Mouse (Mus musculus) cerebellum, postnatal 14 days (tissue): ENCODE results near the gene Wdr90.

Experiments
- DNase-seq, 2 experiments: peaks; one replicate each; pipeline ENCODE4 v3.0.0; 2021; ENCODE audit warnings: mixed read lengths in 2 of 2

The Wdr90 gene

GRCm38 (mm10) chr17:25843636-25844395 is 17.5 kb downstream of the Wdr90 start:
- DNase-seq: peak in 1 of 2 experiments; percentile 60

- no peak for DNase-seq
Measured at GRCm38 (mm10) chr17:25843122-25843521, 18.2 kb downstream of the Wdr90 start.

GRCm38 (mm10) chr17:25842509-25842908 is 18.8 kb downstream of the Wdr90 start:
- no peak for DNase-seq

GRCm38 (mm10) chr17:25841117-25841880 is 20.0 kb downstream of the Wdr90 start, which contains the start of gene Gm20683:
Gene Gm20683 (minus strand): TSS chr17:25841763.
- no peak for DNase-seq

- DNase-seq: no peak
Measured at GRCm38 (mm10) chr17:25840519-25840918, 20.8 kb downstream of the Wdr90 start.

GRCm38 (mm10) chr17:25839455-25840235 is 21.7 kb downstream of the Wdr90 start:
- DNase-seq: no peak

- no peak for DNase-seq
Measured at GRCm38 (mm10) chr17:25838904-25839303, 22.4 kb downstream of the Wdr90 start.

- DNase-seq: no peak
Measured at GRCm38 (mm10) chr17:25837533-25837932, 23.8 kb downstream of the Wdr90 start.

GRCm38 (mm10) chr17:25837076-25837410 is 24.3 kb downstream of the Wdr90 start, which contains the start of gene Rhbdl1:
Gene Rhbdl1 (minus strand): TSS chr17:25837295.
- peak; percentile 91 for DNase-seq

GRCm38 (mm10) chr17:25836397-25837075 is 24.8 kb downstream of the Wdr90 start:
- peak in 1 of 2 experiments; percentile 61 for DNase-seq

GRCm38 (mm10) chr17:25835816-25836215 is 25.5 kb downstream of the Wdr90 start:
- no peak for DNase-seq

GRCm38 (mm10) chr17:25835301-25835700 is 26.0 kb downstream of the Wdr90 start:
- no peak for DNase-seq

GRCm38 (mm10) chr17:25834595-25835222 is 26.6 kb downstream of the Wdr90 start:
- no peak for DNase-seq

GRCm38 (mm10) chr17:25833961-25834594 is 27.2 kb downstream of the Wdr90 start:
- no peak for DNase-seq

- DNase-seq: peak; percentile 92 to 94
Measured at GRCm38 (mm10) chr17:25833291-25833663, 28.0 kb downstream of the Wdr90 start, which contains the start of gene Stub1. Gene Stub1 (minus strand): TSS chr17:25833404.

- peak; percentile 99 to 100 for DNase-seq
Measured at GRCm38 (mm10) chr17:25832436-25833290, 28.6 kb downstream of the Wdr90 start.

- DNase-seq: peak; percentile 67 to 77
Measured at GRCm38 (mm10) chr17:25831451-25832281, 29.6 kb downstream of the Wdr90 start.

- no peak for DNase-seq
Measured at GRCm38 (mm10) chr17:25830806-25831431, 30.4 kb downstream of the Wdr90 start.

- no peak for DNase-seq
Measured at GRCm38 (mm10) chr17:25830200-25830753, 31.0 kb downstream of the Wdr90 start.
